Mouse (Mus musculus) heart, embryonic 13.5 days (tissue): ENCODE results near the gene En2. TPM values are rescaled to one million over a fixed set of nuclear protein-coding genes. Genes with fewer than 3 reads are reported as not detected.

Source experiments
- ATAC-seq: fragments of 200-750 bp; cut with Nextera tagmentation; 2 replicates; pipeline ENCODE4 v1.8.0; 2017; ENCODE audit warnings: moderate TSS enrichment; ENCODE audit not compliant: insufficient number of reproducible peaks, low FRiP score, low TSS enrichment; ENCODE audit errors: extremely low read depth
- H3K27ac ChIP-seq: fragments of 300-500 bp; sonication (generic); replicated peaks from 2 replicates; pipeline ENCODE4 v1.5.1; 2015; ENCODE audit warnings: moderate library complexity, mild to moderate bottlenecking, inconsistent platforms
- H3K27me3 ChIP-seq: fragments of 300-500 bp; sonication (generic); replicated peaks from 2 replicates; pipeline ENCODE4 v1.6.1; 2015; ENCODE audit warnings: mild to moderate bottlenecking, inconsistent platforms
- H3K36me3 ChIP-seq: fragments of 300-500 bp; sonication (generic); 2 replicates; pipeline ENCODE4 v1.6.1; 2015; ENCODE audit warnings: mild to moderate bottlenecking, inconsistent platforms
- H3K4me1 ChIP-seq: fragments of 300-500 bp; sonication (generic); 2 replicates; pipeline ENCODE4 v1.6.1; 2015; ENCODE audit warnings: inconsistent platforms
- H3K4me2 ChIP-seq: fragments of 300-500 bp; sonication (generic); 2 replicates; pipeline ENCODE4 v1.6.1; 2015; ENCODE audit warnings: inconsistent platforms, mild to moderate bottlenecking, moderate library complexity
- H3K4me3 ChIP-seq: fragments of 300-500 bp; sonication (generic); 2 replicates; pipeline ENCODE4 v1.5.1; 2015; ENCODE audit warnings: moderate library complexity, mild to moderate bottlenecking, inconsistent platforms
- H3K9ac ChIP-seq: fragments of 300-500 bp; sonication (generic); 2 replicates; pipeline ENCODE4 v1.6.1; 2015; ENCODE audit warnings: inconsistent platforms, mild to moderate bottlenecking, moderate library complexity
- H3K9me3 ChIP-seq: fragments of 300-500 bp; sonication (generic); 2 replicates; pipeline ENCODE4 v1.6.1; 2016; ENCODE audit warnings: inconsistent platforms
- WGBS: fragments of 180-500 bp; shearing (Covaris S2); methylation state at CpG from one replicate; pipeline ENCODE4 v1.1.7; 2015; ENCODE audit warnings: mixed read lengths; 5-methylcytosine and 5-hydroxymethylcytosine counted together
- polyA plus RNA-seq: library from polyadenylated mRNA; unstranded; fragments of >200 nt; fragmentation: Nextera tagmentation; extraction: Ambion mirVana; gene quantifications from 2 replicates; pipeline ENCODE4 v1.2.1, GENCODE M21; 2015

The En2 gene
- polyA plus RNA-seq, 1 experiment from 2014 or later, result not detected

DNA sequence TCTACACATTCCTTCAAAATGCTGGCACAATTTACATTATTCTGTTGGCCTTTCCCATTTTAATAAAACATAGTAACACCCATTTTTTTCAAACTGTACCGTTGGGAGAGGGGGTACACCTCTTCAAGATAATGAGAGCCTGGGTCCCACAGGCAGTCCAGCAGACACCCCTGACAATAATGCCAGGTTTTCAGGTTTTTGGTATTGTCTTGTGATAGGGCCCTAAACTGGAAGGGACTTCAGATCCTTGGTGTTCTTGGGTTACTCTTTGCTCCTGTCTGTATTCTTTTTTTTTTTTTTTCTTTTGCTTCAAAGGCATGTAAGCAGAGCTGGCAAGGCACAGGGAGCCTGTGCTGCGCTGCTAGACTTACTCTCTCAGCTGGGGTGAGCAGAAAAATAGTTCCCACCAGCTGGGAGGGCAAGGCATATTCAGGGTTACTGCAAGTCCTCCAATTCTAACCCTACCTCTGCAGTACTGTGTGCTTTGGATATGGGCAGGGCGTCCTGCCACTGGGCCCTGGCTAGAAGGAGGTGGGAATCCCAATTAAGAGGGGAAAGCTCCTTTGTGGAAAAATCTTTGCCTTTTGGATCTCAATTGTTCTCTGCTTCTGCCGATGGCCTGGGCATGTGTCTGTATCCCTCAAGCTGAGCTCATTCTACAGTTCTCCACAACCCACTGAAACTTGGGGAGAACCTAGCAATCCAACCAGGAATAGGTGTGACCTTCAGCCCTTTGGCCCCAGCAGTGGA, 7.6 kb downstream of the En2 start:
- 9% methylated on average over 4 of the region's 4 CpGs for WGBS
- no peak for ATAC-seq
- H3K27ac ChIP-seq, result no peak overlapping the region
- H3K9ac ChIP-seq, result no peak overlapping the region
- H3K4me3 ChIP-seq, result no peak overlapping the region
- H3K9me3 ChIP-seq, result no peaks in the 10 kb centered on the region
- no peaks in the 10 kb centered on the region for H3K36me3 ChIP-seq
- H3K27me3 ChIP-seq, result peaks cover 97% of the 10 kb centered on the region
- no peak overlapping the region for H3K4me2 ChIP-seq
- peaks cover 11% of the 10 kb centered on the region; the same call in 1 of the 2 replicates for H3K4me1 ChIP-seq

DNA sequence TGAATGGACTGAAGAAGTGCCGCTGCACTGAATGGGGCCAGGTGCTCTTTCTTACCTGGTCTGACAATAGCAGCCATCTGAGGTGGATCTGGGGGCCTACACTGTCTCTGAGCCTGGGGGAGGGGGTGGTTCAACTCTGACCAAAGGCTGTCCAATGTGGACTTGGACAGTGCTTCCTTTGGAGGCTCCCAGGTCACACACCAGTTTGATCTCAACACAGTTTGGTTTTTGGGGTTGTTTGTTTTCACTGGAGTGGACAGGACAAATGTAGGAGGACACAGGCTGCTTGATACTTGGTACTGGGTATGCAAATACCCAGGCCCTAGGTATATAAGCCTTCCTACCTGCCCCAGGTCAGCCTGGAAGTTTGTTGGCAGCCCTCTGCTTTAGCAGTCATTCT, 8.2 kb downstream of the En2 start:
- Histone ChIP-seq H3K9ac (no peak overlapping the region), H3K4me3 (no peak overlapping the region), H3K36me3 (no peaks in the 10 kb centered on the region), H3K27ac (no peak overlapping the region), H3K4me2 (no peak overlapping the region), H3K4me1 (peaks cover 6% of the 10 kb centered on the region; the same call in 1 of the 2 replicates), H3K9me3 (no peaks in the 10 kb centered on the region), H3K27me3 (peaks cover 97% of the 10 kb centered on the region)
- no peak for ATAC-seq
- 7% methylated on average over 1 of the region's 1 CpGs for WGBS

- no peak overlapping the region for H3K9ac ChIP-seq
- ATAC-seq, result no peak
- no peak overlapping the region for H3K27ac ChIP-seq
- H3K4me2 ChIP-seq, result no peak overlapping the region
- 1% methylated on average over 9 of the region's 9 CpGs for WGBS
- H3K4me3 ChIP-seq, result no peak overlapping the region
- H3K4me1 ChIP-seq, result 0 out of 2 replicates have a peak, but pooled peaks cover 2% of the 10 kb centered on the region
- H3K9me3 ChIP-seq, result no peaks in the 10 kb centered on the region
- peaks cover 97% of the 10 kb centered on the region for H3K27me3 ChIP-seq
- H3K36me3 ChIP-seq, result no peaks in the 10 kb centered on the region
Observed at GRCm38 (mm10) chr5:28174086-28174485, 8.6 kb downstream of the En2 start.

DNA sequence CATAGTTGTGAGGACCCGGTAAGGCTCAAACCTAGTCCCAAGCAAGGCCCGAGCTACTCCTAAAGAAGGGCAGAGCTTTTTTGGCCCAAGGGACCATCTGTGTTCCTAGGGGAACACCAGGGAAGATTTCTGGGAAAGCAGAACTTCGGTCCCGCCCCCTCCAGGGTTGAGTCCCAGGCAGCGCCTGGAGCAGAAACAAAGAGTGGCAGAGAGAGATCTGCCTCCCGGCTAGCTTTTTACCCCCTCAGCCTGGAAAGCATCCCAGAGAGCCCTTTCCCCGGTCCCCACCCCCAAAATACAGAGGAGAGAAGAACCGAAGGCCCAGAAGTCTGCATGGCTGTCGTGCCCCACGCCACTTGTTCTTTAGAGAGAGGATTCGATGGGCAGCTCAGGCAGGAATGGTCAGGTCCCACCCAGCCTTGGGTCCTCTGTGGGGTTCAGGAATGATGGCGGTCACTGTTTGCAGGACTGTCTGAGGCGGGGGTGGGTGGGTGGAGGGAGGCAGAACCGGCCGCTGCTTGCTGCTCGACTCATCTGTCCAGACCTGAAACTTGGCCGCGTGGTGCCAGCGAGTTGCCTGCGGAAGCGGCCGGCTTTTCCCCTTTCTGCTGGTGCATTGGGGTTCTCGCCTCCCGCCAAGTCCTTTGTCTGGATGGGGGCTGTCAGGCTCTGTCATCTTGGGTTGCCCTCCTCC, 9.5 kb downstream of the En2 start:
- H3K36me3 ChIP-seq, result no peaks in the 10 kb centered on the region
- no peak overlapping the region for H3K27ac ChIP-seq
- H3K9ac ChIP-seq, result no peak overlapping the region
- H3K9me3 ChIP-seq, result no peaks in the 10 kb centered on the region
- peak overlapping the region; percentile 5; the same call in 1 of the 2 replicates for H3K4me2 ChIP-seq
- H3K27me3 ChIP-seq, result peaks cover 97% of the 10 kb centered on the region
- WGBS, result under 1% methylated on average over 24 of the region's 24 CpGs
- no peak overlapping the region for H3K4me3 ChIP-seq
- 0 out of 2 replicates have a peak, but pooled peaks cover 2% of the 10 kb centered on the region for H3K4me1 ChIP-seq
- no peak for ATAC-seq

DNA sequence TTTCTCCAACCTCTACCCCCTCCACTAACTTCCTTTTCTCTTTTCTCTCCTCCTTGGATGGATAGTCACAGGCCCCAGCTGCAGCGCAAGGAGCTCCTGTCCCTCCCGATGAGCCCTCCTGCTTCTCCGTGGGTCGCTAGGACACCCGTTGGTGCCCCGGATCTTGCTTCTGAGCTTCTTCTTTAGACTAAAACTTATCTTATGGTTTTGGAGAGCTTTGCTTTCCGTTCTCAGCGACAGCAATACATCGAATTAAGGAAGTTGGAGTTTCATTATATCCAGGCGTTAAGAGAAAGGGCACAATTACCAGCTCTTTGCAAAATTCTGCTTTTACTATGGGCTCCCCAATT, 10.1 kb downstream of the En2 start:
- Histone ChIP-seq H3K4me3 (no peak overlapping the region), H3K27ac (no peak overlapping the region), H3K4me2 (peak overlapping the region; percentile 5; the same call in 1 of the 2 replicates), H3K9me3 (no peaks in the 10 kb centered on the region), H3K4me1 (peaks cover 2% of the 10 kb centered on the region; the same call in 1 of the 2 replicates), H3K9ac (no peak overlapping the region), H3K27me3 (peaks cover 99% of the 10 kb centered on the region), H3K36me3 (no peaks in the 10 kb centered on the region)
- WGBS, result 4% methylated on average over 10 of the region's 10 CpGs
- ATAC-seq, result no peak

DNA sequence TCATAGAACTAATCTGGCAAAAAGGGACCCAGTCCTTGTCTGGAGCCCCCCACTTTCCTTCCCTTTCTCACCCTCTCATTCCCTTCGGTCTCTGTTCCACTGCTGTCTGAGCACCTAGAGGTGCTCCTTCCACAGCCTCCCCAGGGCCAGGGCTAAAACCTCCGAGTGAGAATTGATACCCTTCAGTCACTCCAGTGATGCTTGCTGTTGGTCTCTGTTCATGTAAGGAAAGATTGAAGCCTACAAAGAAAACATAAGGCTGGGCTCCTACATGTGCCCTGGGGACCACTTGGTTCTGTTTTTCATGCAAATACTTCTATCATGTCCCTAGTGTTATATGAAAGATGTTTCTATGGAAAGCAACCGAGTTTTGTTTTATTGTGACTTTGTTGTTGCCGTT, 10.5 kb downstream of the En2 start:
- Histone ChIP-seq H3K9me3 (no peaks in the 10 kb centered on the region), H3K27ac (no peak overlapping the region), H3K9ac (no peak overlapping the region), H3K4me2 (no peak overlapping the region), H3K4me3 (no peak overlapping the region), H3K36me3 (no peaks in the 10 kb centered on the region), H3K4me1 (peaks cover under 1% of the 10 kb centered on the region; the same call in 1 of the 2 replicates), H3K27me3 (peaks cover 99% of the 10 kb centered on the region)
- WGBS, result 9% methylated on average over 4 of the region's 4 CpGs
- ATAC-seq, result no peak

DNA sequence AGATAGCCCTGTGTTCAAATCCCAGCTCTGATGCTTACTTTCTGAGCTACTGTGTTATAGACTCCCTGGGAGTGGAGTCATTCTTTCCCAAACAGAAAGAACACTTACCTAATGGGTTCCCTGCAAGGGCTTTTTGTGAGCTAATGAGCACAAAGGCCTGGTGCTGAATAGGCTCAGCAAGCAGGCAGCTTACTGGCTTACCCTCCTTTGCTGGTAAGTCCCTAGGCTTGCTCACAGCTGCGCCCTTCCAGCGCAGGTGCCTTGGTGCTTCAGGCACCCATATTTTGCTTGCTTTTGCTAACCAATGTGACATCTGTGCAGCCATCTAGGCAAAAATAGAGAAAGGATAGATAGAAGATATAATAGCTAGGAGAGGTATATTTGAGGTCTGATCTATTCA, 11.1 kb downstream of the En2 start:
- H3K4me1 ChIP-seq, result no peaks in the 10 kb centered on the region; the same call in 1 of the 2 replicates
- no peak overlapping the region for H3K9ac ChIP-seq
- H3K9me3 ChIP-seq, result no peaks in the 10 kb centered on the region
- ATAC-seq, result no peak
- H3K4me2 ChIP-seq, result no peak overlapping the region
- no peaks in the 10 kb centered on the region for H3K36me3 ChIP-seq
- peaks cover 100% of the 10 kb centered on the region for H3K27me3 ChIP-seq
- H3K4me3 ChIP-seq, result no peak overlapping the region
- WGBS, result 8% methylated on average over 2 of the region's 2 CpGs
- H3K27ac ChIP-seq, result no peak overlapping the region

- Histone ChIP-seq H3K27ac (no peak overlapping the region), H3K4me3 (no peak overlapping the region), H3K4me2 (no peak overlapping the region), H3K4me1 (no peaks in the 10 kb centered on the region; the same call in 1 of the 2 replicates), H3K36me3 (no peaks in the 10 kb centered on the region), H3K9ac (no peak overlapping the region), H3K27me3 (peaks cover 100% of the 10 kb centered on the region), H3K9me3 (no peaks in the 10 kb centered on the region)
- WGBS, result 23% methylated on average over 5 of the region's 5 CpGs
- ATAC-seq, result no peak
Observed at GRCm38 (mm10) chr5:28178322-28178721, 12.8 kb downstream of the En2 start.

- 51% methylated on average over 7 of the region's 7 CpGs for WGBS
- no peak for ATAC-seq
- H3K4me2 ChIP-seq, result no peak overlapping the region
- no peaks in the 10 kb centered on the region for H3K36me3 ChIP-seq
- H3K9ac ChIP-seq, result no peak overlapping the region
- H3K27ac ChIP-seq, result no peak overlapping the region
- H3K27me3 ChIP-seq, result peaks cover 100% of the 10 kb centered on the region
- no peaks in the 10 kb centered on the region; the same call in 1 of the 2 replicates for H3K4me1 ChIP-seq
- H3K4me3 ChIP-seq, result no peak overlapping the region
- H3K9me3 ChIP-seq, result no peaks in the 10 kb centered on the region
Observed at GRCm38 (mm10) chr5:28179237-28179790, 13.8 kb downstream of the En2 start.

GRCm38 (mm10) chr5:28191201-28192098, 26.0 kb downstream of the En2 start:
- no peak overlapping the region for H3K4me3 ChIP-seq
- H3K27ac ChIP-seq, result no peak overlapping the region
- no peak for ATAC-seq
- H3K4me2 ChIP-seq, result no peak overlapping the region
- WGBS, result 52% methylated on average over 3 of the region's 3 CpGs
- no peak overlapping the region for H3K9ac ChIP-seq
- no peaks in the 10 kb centered on the region for H3K36me3 ChIP-seq
- no peaks in the 10 kb centered on the region for H3K9me3 ChIP-seq
- peaks cover 93% of the 10 kb centered on the region for H3K27me3 ChIP-seq
- H3K4me1 ChIP-seq, result 0 out of 2 replicates have a peak, but pooled peaks cover 3% of the 10 kb centered on the region

- Histone ChIP-seq H3K27me3 (peaks cover 91% of the 10 kb centered on the region), H3K4me3 (no peak overlapping the region), H3K4me2 (no peak overlapping the region), H3K9me3 (no peaks in the 10 kb centered on the region), H3K36me3 (no peaks in the 10 kb centered on the region), H3K9ac (no peak overlapping the region), H3K27ac (no peak overlapping the region), H3K4me1 (0 out of 2 replicates have a peak, but pooled peaks cover 3% of the 10 kb centered on the region)
- ATAC-seq, result no peak
- WGBS, result 68% methylated on average over 4 of the region's 4 CpGs
Observed at GRCm38 (mm10) chr5:28192099-28192454, 26.6 kb downstream of the En2 start.
